Mouse (Mus musculus) embryo, embryonic 11.5 days (tissue): ENCODE data around the gene S100a6.

ENCODE experiments used
- DNase-seq: peaks from one replicate; pipeline ENCODE4 v3.0.0-alpha.2; 2012; ENCODE audit warnings: low read depth, low spot score

The S100a6 gene

DNA sequence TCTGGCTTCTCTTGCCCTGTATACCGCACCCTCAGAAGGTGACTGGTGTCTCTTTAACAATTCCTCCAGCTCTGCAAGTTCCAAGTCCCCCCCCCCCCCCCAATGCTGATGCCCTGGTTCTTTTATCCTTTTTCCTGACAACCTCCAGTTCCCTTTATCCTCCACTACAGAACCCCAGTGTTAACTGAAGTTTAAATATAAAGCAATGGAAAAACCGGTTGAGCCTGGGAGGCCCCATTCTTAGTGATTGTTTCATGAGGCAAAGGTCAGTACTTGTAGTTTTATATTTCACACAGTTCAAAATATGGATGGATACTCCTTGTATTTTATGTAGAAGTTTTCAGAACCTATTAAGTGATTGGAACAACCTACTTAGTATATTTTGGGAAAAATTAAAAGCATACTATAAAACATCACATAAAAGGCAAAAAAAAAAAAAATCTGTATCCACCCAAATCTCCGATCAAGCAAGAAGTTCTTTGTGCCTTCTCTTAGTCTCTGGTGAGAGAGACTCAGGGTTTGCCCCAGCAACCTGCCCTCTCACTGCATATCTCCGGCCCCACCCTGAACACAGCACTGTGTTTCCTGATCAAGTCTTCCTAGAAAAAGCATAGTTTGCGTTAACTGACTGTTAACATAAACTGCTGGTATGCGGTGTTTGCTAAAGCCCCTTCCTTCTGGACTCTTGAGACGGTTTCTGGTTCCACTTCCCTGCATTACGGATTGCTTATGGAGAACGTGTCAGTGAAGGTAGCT lies 13.8 kb downstream of the S100a6 start:
- no peak for DNase-seq

DNA sequence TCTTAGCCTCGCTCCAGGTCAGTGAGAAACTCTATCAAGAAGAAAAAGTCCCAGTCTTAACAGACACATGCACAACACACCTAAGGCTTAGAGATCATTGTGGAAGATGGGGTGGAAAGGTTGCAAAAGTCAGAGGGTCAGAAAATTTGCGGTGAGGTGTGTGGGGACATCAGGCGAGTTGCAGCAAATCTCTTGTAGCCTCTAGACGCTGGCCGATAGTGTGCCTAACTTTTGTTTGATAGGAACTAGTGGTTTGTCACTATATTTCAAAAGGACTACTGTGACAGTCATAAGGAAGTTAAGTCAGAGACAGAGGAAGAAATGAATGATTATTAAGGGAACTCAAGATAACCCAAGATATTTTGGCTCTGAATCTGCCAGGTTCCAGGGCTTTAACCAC lies 14.7 kb downstream of the S100a6 start:
- no peak for DNase-seq

DNA sequence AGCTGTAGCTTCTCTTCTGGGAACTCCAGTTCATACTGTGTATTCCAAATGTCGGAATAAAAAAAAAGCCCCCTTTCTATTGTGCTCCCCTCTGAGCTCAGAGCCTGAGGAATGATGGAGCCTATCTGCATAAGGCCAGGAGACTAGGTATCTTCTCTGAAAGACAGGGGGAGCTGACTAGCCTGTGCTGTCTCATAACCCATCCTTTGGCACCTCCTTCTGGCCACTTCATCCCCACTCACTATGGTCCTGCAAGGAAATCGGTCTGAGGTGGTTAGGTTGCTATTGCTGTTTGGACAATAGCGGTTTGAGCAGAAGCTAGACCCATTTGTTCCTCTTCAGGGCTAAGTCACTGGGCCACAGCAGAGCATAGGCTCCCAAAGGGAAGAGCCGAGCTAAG lies 15.1 kb downstream of the S100a6 start:
- DNase-seq, result no peak

DNA sequence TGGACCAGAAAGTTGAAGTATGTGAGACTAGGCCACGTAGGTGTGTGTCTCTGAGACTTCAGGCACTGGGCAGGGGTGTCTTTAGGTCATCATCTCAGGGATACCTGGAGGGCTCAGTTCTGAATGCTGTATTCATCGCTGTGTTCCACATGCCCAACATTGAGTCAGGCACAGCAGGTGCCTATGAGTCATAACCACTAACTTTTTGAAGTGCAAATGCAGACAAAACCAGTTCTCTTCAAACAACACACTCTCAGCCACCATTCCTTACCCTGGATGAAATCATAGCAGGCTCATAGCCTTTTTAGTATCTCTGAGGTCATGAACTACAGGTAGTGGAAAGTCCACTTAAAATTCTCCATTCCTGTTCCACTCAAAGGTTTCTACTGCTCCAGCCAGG lies 16.6 kb downstream of the S100a6 start:
- DNase-seq, result no peak

DNA sequence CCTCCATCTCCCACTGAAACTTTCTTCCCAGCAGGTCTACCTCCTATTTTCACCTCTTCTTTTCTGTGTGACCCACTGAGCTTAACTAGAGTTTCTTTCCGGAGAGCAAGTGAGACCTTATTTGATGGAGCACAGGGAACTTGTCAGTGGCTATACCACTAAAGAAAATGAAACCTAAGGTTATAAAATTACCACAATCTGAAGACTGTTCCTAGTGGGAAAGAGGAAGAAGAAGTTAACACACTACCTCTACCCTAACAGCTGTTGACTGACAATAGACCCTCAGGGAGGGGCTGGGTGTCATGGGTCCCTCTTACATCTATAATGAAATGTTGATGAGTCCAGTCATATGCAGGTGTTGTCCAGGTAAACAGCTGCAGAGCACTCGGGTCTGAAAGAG lies 19.3 kb downstream of the S100a6 start:
- DNase-seq, result no peak

DNA sequence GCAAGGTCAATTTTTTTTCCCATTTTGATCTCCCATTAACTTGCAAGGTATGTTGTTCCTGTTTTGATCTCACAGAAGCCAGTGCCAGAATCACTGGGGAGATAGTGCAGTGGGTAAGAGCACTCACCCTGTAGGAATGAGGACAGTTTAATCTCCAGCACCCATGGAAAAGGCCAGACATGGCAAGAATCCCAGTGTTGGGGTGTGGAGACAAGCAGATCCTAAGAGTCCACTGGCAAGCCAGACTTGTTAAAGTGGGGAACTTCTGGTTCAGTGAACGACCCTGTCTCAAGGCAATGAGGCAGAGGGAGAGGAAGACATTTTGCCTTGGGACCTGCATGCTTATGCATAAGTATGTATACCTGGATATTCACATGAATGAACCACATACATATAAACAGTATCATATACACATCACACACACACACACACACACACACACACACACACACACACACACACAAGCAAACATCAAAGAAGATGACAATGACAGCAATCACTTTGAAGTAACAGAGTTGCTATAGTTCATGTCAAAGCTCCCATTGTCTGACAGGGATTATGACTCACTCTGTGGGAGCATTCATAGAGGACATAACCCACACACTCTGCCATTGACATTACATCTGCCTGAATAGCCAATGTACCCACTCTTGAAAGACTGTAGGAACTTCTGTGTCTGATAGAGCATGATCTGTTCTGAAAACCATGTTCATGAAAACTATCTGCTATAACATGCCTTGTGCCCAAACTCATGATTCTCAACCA lies 26.0 kb downstream of the S100a6 start:
- DNase-seq, result no peak

DNA sequence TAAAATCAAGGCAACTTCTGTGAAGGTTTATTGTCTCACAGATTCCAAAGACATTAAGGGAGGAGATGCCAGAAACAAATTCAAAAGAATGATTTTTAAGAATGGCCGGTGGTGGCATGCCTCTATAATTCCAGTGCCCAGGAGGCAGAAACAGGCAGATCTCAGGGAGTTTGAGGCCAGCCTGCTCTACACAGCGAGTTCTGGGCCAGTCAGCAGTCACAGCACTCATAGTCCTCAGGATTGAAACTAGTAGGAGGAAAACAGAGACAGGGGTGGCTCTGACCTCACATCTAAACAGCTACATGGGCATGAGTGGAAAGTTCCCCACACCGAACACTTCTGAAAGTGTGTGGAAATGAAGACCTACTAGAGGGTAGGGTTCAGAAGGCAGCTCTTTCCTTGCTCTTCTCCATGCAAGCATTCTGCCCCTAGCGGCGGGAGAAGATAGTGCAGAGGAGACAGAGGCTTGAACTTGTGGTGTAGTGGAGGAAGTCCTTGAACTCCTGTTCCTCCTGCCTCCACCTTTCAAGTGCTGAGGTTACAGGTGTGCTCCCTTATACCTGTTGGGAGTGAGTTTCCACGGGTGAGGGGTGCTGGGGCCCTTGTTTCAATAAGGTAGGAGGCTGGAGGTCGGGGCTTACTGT lies 27.0 kb downstream of the S100a6 start:
- DNase-seq, result no peak

DNA sequence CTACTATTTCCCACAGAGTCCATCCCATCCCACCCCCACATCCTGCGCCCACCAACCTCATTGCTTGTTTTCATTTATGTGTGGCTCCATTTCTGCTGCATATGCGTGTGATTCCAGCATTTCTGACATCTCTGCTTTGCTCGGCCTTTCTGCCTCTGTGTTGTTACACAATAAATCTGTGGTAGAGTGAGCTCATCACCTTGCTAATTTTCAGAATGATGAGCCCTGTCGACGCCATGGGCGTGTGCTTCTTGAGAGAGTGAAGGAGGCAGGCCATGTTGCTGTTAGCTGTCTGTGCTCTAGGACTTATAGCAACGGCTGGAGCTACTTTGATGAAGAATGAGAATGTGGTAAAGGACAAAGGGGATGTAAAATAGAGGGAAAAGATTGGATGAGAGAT lies 28.3 kb downstream of the S100a6 start:
- DNase-seq, result no peak

DNA sequence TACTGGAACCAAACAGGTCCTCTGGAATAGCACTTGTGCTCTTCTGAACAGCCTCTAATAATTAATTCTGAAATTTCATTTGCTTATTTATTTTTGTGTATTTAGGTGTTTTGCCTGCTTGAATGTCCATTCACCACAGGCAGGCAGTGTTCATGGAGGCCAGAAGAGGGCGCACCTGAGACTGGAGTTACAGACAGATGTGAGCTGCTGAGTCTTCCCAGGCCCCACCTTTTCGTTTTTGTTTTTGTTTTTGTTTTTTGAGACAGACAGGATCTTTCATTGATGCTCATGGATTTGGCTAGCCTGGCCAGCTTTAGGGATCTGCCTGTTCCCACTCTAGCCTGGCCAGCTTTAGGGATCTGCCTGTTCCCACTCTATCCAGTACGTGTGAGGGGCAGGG lies 31.5 kb downstream of the S100a6 start:
- no peak for DNase-seq

DNA sequence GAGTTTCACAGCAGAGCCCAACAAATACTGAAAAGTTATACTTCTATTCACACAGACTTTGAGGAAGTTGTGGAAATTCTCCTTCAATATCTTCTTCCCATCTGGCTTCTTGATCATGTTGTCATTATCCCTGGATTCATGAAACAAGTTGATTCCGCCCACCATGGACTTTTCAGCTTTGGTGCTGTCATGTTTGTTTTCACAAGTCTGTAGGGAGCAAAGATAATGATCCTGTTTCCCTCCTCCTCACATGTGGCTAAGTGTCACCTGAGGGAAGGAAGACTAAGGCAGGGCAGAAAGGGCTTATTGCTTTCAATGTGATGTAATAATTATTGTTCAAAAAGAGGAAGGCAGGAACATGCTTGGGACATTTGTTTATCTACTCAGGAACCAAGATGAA lies 34.6 kb downstream of the S100a6 start:
- no peak for DNase-seq

DNA sequence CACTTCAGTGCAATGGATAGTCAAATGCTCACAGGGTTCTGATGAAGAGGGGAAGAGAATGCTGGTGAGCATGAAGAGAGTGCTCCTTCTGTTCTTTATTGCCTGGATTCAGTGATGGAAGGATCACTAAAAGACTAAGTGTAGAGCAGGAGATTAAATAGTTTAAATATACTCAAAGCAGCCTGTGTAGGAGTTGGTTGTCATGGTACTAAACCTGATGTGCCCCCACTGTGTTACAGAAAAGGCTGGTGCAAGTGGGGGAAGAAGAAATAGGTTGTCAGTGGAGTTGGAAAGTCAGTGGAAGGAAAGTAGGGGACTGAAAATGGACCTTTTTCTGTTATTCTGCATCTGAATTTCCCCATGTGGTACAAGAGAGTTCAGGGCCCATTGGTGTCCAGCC lies 36.3 kb downstream of the S100a6 start:
- no peak for DNase-seq

DNA sequence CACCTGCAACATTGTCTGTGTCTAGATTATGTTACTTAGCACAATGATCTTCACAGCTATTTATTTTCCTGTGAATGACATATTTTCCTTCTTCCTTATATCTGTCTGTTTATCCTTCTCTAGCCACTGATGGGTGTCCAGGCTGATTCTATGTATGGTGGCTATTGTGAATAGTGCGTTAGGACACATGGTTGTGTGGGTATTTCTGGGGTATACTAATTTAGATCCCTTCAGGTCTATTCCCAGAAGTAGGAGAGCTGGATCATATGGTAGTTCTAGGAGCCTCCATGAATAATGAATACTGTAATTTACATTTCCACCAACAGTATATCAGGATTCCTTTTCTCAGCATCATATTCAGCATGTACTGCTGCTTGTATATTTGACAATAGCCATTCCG lies 37.1 kb downstream of the S100a6 start:
- DNase-seq, result no peak

DNA sequence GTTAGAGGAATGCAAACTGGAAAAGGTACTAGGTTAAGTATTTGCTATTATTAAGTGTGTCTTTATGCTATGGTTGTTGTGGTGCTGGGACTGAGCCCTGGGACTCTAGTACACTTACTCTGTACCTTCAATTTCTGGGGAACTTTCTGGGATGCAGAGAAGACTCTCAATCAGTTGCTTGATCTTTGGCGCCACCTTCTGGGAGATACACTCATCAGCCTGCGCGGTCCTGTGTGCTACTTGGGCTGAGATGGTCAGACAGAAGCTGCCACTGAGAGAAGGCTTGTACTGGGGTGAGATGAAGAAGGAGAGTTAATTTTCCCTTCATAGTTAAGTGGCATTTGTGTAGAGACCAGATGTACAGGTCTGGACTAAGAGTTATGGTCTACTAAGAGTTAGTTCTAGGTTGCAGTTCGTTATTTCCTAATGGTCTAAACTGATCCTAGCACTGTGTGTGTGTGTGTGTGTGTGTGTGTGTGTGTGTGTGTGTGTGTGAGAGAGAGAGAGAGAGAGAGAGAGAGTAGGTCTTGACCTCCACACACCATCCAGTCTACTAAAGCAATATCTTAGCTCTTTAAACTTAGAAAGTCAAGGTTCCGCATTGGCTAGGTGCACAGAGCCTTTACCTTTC lies 40.3 kb downstream of the S100a6 start:
- DNase-seq, result peak; percentile 69

DNA sequence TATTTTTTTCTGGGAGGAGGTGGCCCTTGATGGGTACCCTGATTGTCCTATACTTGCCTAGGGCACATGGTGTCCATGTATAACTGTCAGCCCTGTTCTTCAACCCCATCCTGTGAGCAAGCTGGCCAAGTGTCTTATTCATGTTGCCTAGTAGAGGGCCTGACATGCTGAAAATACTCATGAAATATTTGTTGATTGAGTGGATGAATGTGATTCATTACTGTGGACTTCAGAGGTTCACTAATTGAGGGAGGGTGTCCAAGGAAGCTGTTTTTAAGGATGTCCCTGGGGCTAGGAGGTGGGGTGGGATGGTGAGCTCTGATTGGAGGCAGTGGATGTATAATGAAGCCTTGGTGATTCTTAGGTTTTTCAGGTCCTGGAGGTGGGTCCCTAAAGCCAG lies 41.0 kb downstream of the S100a6 start, which contains the start of gene S100a7a:
Gene S100a7a, plus strand, starts transcription at position 301 of the 400 bp plus-strand sequence.
- DNase-seq, result no peak

DNA sequence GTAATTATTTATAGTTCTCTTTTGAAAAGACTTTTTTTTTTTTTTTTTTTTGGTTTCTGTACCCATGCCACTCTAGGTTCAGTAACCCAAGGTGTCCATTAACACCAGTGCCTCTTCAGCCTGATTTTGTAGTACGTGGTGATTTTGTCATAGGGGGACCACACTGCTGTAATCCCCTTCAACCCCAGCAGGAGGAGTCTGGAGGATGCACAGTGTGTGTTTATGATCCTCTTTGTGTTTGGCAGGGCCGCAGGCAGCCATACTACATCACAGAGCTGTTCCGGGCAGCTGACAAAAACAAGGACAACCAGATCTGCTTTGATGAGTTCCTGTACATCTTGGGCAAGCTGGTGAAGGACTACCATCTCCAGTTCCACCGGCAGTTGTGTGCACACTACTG lies 44.7 kb downstream of the S100a6 start:
- no peak for DNase-seq

DNA sequence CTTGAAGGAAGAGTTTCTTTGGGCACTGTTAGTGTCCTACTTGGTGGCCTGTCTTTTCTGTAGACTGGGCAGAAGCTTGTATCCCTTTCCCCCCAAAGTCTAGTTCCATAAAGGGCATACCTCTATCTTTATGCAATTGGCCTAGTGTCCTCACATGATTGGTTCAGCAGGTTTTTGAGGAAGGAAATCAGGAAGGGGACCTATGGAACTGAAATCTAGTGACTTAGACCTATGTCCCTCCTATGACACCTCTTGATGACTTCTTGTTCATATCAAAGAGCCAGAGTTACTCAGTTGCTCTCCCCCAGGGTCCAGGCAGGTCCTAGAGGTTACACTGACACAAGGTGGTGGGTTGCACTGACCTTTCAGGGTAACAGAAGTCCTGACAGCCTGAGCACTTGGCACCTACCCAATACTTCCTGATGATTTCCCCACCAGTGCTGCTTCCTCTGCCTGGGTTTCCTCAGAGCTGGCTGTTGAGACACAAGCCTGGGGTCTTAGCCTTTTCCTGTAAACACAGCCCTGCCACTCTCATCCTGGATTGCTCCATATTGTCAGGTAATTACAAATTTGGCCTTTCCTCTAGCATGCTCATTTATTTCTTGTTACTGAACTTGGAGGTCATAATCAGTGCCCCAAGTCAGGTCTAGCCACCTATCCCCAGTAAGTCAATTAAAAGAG lies 46.8 kb downstream of the S100a6 start:
- no peak for DNase-seq

DNA sequence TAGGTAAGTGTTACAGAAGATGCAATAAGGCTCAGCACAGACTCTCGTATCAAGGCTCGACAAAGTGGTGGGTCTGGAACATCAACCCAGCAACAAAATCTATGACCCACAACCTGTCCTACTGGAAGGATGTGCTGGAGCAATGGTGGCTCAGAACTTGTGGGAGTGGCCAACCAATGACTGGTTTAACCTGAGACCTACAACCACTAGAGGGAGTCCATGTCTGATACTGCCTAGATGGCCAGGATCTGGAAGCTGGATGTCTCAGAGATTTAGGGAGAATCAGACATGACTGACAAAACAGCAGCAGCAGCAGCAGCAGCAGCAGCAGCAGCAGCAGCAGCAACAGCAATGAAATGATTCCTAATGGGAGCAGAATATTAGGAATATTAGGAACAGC lies 51.5 kb downstream of the S100a6 start:
- no peak for DNase-seq

DNA sequence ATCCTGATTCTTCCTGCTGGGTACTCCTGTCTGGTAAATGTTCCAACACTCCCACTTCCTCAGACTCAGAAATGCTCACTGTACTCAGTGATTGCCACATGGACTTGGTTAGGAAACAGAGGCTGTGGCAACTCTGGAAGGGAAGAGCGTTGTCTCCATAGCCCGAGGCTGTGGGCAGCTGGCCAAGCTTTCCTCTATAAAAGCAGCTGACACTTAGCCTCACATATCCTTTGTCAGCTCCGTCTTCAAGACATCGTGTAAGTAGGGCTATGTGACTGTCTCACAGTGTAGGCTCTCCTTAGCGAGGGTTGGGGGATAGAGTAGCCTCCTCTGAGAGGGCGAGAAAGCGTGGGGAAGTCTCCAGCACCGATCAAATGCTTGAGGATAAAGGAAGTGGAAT lies 56.2 kb downstream of the S100a6 start, which contains the start of gene S100a8:
Gene S100a8, plus strand, starts transcription at position 133 of the 400 bp plus-strand sequence.
- no peak for DNase-seq
